Mouse (Mus musculus): Measurements from ENCODE around the gene Zbtb20. TPM values are rescaled to one million over a fixed set of nuclear protein-coding genes. Genes with fewer than 3 reads are reported as not detected.

The Zbtb20 gene
- polyA plus RNA-seq, 1 experiment from 2014 or later, result 15.4 TPM

GRCm38 (mm10) chr16:43610375-43610774 lies 734.7 kb downstream of the Zbtb20 start:
- Histone ChIP-seq H3K27ac (replicated peaks; ENCODE audit: low read depth, low read length) (no peak overlapping the region), H3K27me3 (ENCODE audit: control insufficient read depth, insufficient read depth, low read length) (no peaks in the 10 kb centered on the region), H3K4me1 (ENCODE audit: control insufficient read depth, insufficient read depth, low read length) (no peaks in the 10 kb centered on the region), H3K9me3 (replicated peaks; ENCODE audit: control insufficient read depth, low read length) (no peaks in the 10 kb centered on the region), H3K36me3 (replicated peaks; ENCODE audit: control insufficient read depth, insufficient read depth, low read depth, low read length) (no peaks in the 10 kb centered on the region), H3K4me3 (ENCODE audit: low read depth, low read length) (no peak overlapping the region), H3K9ac (replicated peaks; ENCODE audit: low read length) (no peak overlapping the region), H3K4me2 (ENCODE audit: low read depth, low read length) (no peak overlapping the region)
- no peak for DNase-seq (ENCODE audit: low spot score)
- WGBS, result 89% methylated on average over 10 of the region's 10 CpGs
- ATAC-seq (replicated peaks; ENCODE audit: insufficient number of reproducible peaks, low FRiP score, low TSS enrichment, low read depth), result no peak

GRCm38 (mm10) chr16:43616348-43616747 lies 740.7 kb downstream of the Zbtb20 start:
- Histone ChIP-seq H3K9me3 (replicated peaks; ENCODE audit: control insufficient read depth, low read length) (no peaks in the 10 kb centered on the region), H3K27me3 (ENCODE audit: control insufficient read depth, insufficient read depth, low read length) (no peaks in the 10 kb centered on the region), H3K4me2 (ENCODE audit: low read depth, low read length) (no peak overlapping the region), H3K36me3 (replicated peaks; ENCODE audit: control insufficient read depth, insufficient read depth, low read depth, low read length) (no peaks in the 10 kb centered on the region), H3K27ac (replicated peaks; ENCODE audit: low read depth, low read length) (no peak overlapping the region), H3K9ac (replicated peaks; ENCODE audit: low read length) (no peak overlapping the region), H3K4me1 (ENCODE audit: control insufficient read depth, insufficient read depth, low read length) (no peaks in the 10 kb centered on the region), H3K4me3 (ENCODE audit: low read depth, low read length) (no peak overlapping the region)
- ATAC-seq (replicated peaks; ENCODE audit: insufficient number of reproducible peaks, low FRiP score, low TSS enrichment, low read depth), result no peak
- DNase-seq (ENCODE audit: low spot score), result no peak
- 56% methylated on average over 4 of the region's 4 CpGs for WGBS

DNA sequence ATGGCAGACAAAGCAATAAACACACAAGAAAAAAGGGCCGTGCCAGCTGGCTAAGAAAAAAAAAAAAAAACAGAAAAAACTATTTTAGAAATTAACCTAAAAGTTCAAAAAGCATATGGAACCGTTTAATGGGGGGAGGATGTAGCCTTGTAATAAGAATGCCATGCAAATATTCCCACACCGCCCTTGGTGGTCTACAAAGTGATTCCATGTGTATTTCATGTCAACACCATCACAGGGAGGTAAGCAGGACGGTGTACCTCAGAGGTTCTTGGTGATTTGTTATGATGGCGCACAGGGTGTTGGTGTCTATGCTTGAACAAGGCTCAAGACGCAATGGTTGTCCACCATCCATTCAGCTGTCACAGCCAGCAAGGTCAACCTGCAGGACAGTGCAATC lies 741.7 kb downstream of the Zbtb20 start:
- no peak overlapping the region for H3K9ac ChIP-seq (replicated peaks; ENCODE audit: low read length)
- WGBS, result 47% methylated on average over 6 of the region's 6 CpGs
- no peak overlapping the region for H3K4me3 ChIP-seq (ENCODE audit: low read depth, low read length)
- no peaks in the 10 kb centered on the region for H3K4me1 ChIP-seq (ENCODE audit: control insufficient read depth, insufficient read depth, low read length)
- no peak overlapping the region for H3K4me2 ChIP-seq (ENCODE audit: low read depth, low read length)
- H3K27ac ChIP-seq (replicated peaks; ENCODE audit: low read depth, low read length), result no peak overlapping the region
- no peaks in the 10 kb centered on the region for H3K9me3 ChIP-seq (replicated peaks; ENCODE audit: control insufficient read depth, low read length)
- no peaks in the 10 kb centered on the region for H3K27me3 ChIP-seq (ENCODE audit: control insufficient read depth, insufficient read depth, low read length)
- DNase-seq (ENCODE audit: low spot score) (peak; percentile 82), ATAC-seq (replicated peaks; ENCODE audit: insufficient number of reproducible peaks, low FRiP score, low TSS enrichment, low read depth) (peak; percentile 65; the same call in 1 of the 2 replicates)
- no peaks in the 10 kb centered on the region for H3K36me3 ChIP-seq (replicated peaks; ENCODE audit: control insufficient read depth, insufficient read depth, low read depth, low read length)

DNA sequence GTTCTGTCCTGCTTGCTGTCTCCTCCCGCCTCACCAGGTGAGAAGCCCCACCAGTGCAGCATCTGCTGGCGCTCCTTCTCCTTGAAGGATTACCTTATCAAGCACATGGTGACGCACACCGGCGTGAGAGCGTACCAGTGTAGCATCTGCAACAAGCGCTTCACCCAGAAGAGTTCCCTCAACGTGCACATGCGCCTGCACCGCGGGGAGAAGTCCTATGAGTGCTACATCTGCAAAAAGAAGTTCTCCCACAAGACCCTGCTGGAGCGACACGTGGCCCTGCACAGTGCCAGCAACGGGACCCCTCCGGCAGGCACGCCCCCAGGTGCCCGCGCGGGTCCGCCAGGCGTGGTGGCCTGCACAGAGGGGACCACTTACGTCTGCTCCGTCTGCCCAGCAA lies 742.6 kb downstream of the Zbtb20 start:
- no peak overlapping the region for H3K4me3 ChIP-seq (ENCODE audit: low read depth, low read length)
- no peaks in the 10 kb centered on the region for H3K27me3 ChIP-seq (ENCODE audit: control insufficient read depth, insufficient read depth, low read length)
- H3K27ac ChIP-seq (replicated peaks; ENCODE audit: low read depth, low read length), result no peak overlapping the region
- no peaks in the 10 kb centered on the region for H3K9me3 ChIP-seq (replicated peaks; ENCODE audit: control insufficient read depth, low read length)
- 88% methylated on average over 23 of the region's 23 CpGs for WGBS
- no peak overlapping the region for H3K4me2 ChIP-seq (ENCODE audit: low read depth, low read length)
- ATAC-seq (replicated peaks; ENCODE audit: insufficient number of reproducible peaks, low FRiP score, low TSS enrichment, low read depth) (no peak), DNase-seq (ENCODE audit: low spot score) (no peak)
- H3K9ac ChIP-seq (replicated peaks; ENCODE audit: low read length), result no peak overlapping the region
- H3K36me3 ChIP-seq (replicated peaks; ENCODE audit: control insufficient read depth, insufficient read depth, low read depth, low read length), result no peaks in the 10 kb centered on the region
- H3K4me1 ChIP-seq (ENCODE audit: control insufficient read depth, insufficient read depth, low read length), result no peaks in the 10 kb centered on the region

- no peak overlapping the region for H3K4me3 ChIP-seq (ENCODE audit: low read depth, low read length)
- H3K4me2 ChIP-seq (ENCODE audit: low read depth, low read length), result no peak overlapping the region
- H3K27me3 ChIP-seq (ENCODE audit: control insufficient read depth, insufficient read depth, low read length), result no peaks in the 10 kb centered on the region
- no peak overlapping the region for H3K27ac ChIP-seq (replicated peaks; ENCODE audit: low read depth, low read length)
- H3K4me1 ChIP-seq (ENCODE audit: control insufficient read depth, insufficient read depth, low read length), result no peaks in the 10 kb centered on the region
- no peak for DNase-seq (ENCODE audit: low spot score)
- no peaks in the 10 kb centered on the region for H3K36me3 ChIP-seq (replicated peaks; ENCODE audit: control insufficient read depth, insufficient read depth, low read depth, low read length)
- 44% methylated on average over 6 of the region's 6 CpGs for WGBS
- ATAC-seq (replicated peaks; ENCODE audit: insufficient number of reproducible peaks, low FRiP score, low TSS enrichment, low read depth), result no peak
- no peak overlapping the region for H3K9ac ChIP-seq (replicated peaks; ENCODE audit: low read length)
- no peaks in the 10 kb centered on the region for H3K9me3 ChIP-seq (replicated peaks; ENCODE audit: control insufficient read depth, low read length)
These were observed 743.6 kb downstream of the Zbtb20 start for GRCm38 (mm10) chr16:43619277-43619676.

DNA sequence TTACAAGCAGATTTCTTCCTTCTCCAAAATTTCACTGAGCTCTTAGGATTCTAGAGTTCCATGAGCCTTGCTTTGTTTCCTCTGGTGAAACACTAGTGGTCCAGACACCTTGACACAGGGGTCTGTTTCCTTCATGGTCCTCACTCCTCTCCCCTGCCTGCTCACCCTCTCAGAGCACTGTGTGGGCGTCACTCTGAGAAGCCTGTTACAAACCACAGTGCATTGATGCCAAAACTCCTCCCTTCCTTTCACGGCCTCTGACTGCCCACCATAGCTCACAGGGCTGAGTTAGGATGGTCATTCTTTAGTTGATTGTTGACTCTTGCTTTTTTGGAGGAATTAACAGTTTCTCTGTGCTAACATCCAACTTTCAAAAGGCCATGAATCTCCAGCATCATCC lies 744.7 kb downstream of the Zbtb20 start:
- Histone ChIP-seq H3K36me3 (replicated peaks; ENCODE audit: control insufficient read depth, insufficient read depth, low read depth, low read length) (no peaks in the 10 kb centered on the region), H3K9ac (replicated peaks; ENCODE audit: low read length) (no peak overlapping the region), H3K27me3 (ENCODE audit: control insufficient read depth, insufficient read depth, low read length) (no peaks in the 10 kb centered on the region), H3K4me2 (ENCODE audit: low read depth, low read length) (no peak overlapping the region), H3K4me1 (ENCODE audit: control insufficient read depth, insufficient read depth, low read length) (no peaks in the 10 kb centered on the region), H3K4me3 (ENCODE audit: low read depth, low read length) (no peak overlapping the region), H3K9me3 (replicated peaks; ENCODE audit: control insufficient read depth, low read length) (no peaks in the 10 kb centered on the region), H3K27ac (replicated peaks; ENCODE audit: low read depth, low read length) (no peak overlapping the region)
- 25% methylated on average over 2 of the region's 2 CpGs for WGBS
- ATAC-seq (replicated peaks; ENCODE audit: insufficient number of reproducible peaks, low FRiP score, low TSS enrichment, low read depth), result no peak
- DNase-seq (ENCODE audit: low spot score), result no peak

DNA sequence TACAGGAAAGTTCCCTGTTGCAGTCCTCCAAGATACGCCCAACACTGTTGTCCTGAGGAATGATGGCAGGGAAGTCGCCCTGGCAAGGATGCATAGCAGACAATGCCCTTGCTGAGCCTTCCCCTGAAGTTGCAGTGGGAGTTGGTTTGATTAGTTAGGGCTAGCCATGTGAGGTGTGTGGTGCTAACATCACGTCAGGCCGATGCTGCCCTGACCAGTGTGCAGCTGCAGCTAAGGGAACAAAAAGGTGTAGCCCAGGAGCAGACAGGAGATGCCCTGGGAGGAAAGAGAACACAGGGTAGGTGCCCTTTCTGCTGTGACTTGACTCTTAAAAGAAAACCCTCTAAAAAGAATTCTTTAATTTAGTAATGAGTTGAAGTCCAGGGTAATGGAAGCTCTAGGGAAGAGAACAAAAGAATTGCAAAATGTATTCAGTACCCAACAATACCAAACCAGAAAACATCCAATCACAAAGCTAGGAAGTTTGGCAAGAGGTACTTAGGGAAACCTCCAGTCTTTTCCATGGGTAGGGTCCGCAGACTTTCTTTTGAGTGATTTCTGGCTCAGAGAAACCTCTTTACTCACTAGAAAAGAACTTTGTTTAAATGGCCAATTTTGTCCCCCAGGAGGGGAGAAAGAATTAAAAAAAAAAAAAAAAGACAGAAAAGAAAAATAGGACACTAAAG lies 747.8 kb downstream of the Zbtb20 start:
- no peak overlapping the region for H3K4me2 ChIP-seq (ENCODE audit: low read depth, low read length)
- WGBS, result 66% methylated on average over 5 of the region's 5 CpGs
- no peaks in the 10 kb centered on the region for H3K27me3 ChIP-seq (ENCODE audit: control insufficient read depth, insufficient read depth, low read length)
- no peaks in the 10 kb centered on the region for H3K9me3 ChIP-seq (replicated peaks; ENCODE audit: control insufficient read depth, low read length)
- no peaks in the 10 kb centered on the region for H3K4me1 ChIP-seq (ENCODE audit: control insufficient read depth, insufficient read depth, low read length)
- DNase-seq (ENCODE audit: low spot score) (peak; percentile 38), ATAC-seq (replicated peaks; ENCODE audit: insufficient number of reproducible peaks, low FRiP score, low TSS enrichment, low read depth) (no peak; the same call in 1 of the 2 replicates)
- no peak overlapping the region for H3K27ac ChIP-seq (replicated peaks; ENCODE audit: low read depth, low read length)
- no peaks in the 10 kb centered on the region for H3K36me3 ChIP-seq (replicated peaks; ENCODE audit: control insufficient read depth, insufficient read depth, low read depth, low read length)
- H3K4me3 ChIP-seq (ENCODE audit: low read depth, low read length), result no peak overlapping the region
- H3K9ac ChIP-seq (replicated peaks; ENCODE audit: low read length), result no peak overlapping the region

DNA sequence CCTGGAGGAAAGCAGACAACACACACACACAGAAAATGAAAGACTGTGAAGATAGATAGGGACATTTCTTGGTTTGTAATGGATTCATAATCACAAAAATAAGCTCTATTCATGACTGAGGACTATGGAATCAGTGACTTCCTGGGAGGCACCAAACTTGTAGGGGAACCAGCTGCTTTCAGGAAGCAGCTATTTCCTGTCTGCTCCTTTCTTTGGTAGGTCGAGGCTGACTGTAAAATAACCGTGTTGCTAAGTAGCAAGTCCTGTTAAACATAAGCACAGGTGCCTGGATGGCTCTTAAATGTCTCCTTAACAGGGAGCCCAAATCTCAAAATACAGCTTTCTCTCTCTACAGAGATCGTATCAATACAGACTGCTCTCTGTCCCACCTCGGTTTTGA lies 749.2 kb downstream of the Zbtb20 start:
- H3K4me1 ChIP-seq (ENCODE audit: control insufficient read depth, insufficient read depth, low read length), result no peaks in the 10 kb centered on the region
- no peak overlapping the region for H3K4me2 ChIP-seq (ENCODE audit: low read depth, low read length)
- no peak for ATAC-seq (replicated peaks; ENCODE audit: insufficient number of reproducible peaks, low FRiP score, low TSS enrichment, low read depth)
- WGBS, result 63% methylated on average over 4 of the region's 4 CpGs
- H3K9me3 ChIP-seq (replicated peaks; ENCODE audit: control insufficient read depth, low read length), result no peaks in the 10 kb centered on the region
- H3K9ac ChIP-seq (replicated peaks; ENCODE audit: low read length), result no peak overlapping the region
- no peak overlapping the region for H3K4me3 ChIP-seq (ENCODE audit: low read depth, low read length)
- DNase-seq (ENCODE audit: low spot score), result no peak
- no peak overlapping the region for H3K27ac ChIP-seq (replicated peaks; ENCODE audit: low read depth, low read length)
- no peaks in the 10 kb centered on the region for H3K27me3 ChIP-seq (ENCODE audit: control insufficient read depth, insufficient read depth, low read length)
- H3K36me3 ChIP-seq (replicated peaks; ENCODE audit: control insufficient read depth, insufficient read depth, low read depth, low read length), result no peaks in the 10 kb centered on the region

Measured in embryonic facial prominence, embryonic 11.5 days (tissue).